Mouse (Mus musculus) granulocyte monocyte progenitor cell, adult 5-6 weeks (primary cell): ENCODE measurements around the gene Oprl1. TPM values are rescaled to one million over a fixed set of nuclear protein-coding genes. Genes with fewer than 3 reads are reported as not detected.

Source experiments
- ATAC-seq: replicated peaks from 2 replicates; pipeline ENCODE4 v1.8.0; 2016; ENCODE audit warnings: mild to moderate bottlenecking, moderate TSS enrichment, inconsistent platforms; ENCODE audit not compliant: poor library complexity, severe bottlenecking
- total RNA-seq, 2 experiments: library from RNA; stranded (forward) in 1 of 2; stranded (reverse) in 1 of 2; fragments of 200-712, 200-1000 nt in 1 of 2; fragments of >200 nt in 1 of 2; fragmentation: Nextera tagmentation in 1 of 2; gene quantifications; 2 replicates each; pipeline ENCODE4 v1.2.3; 2014 to 2017

Gene Oprl1
- total RNA-seq (2014; fragmentation: Nextera tagmentation) (not detected in 2 replicates), total RNA-seq (2017) (not detected in 2 replicates)

DNA sequence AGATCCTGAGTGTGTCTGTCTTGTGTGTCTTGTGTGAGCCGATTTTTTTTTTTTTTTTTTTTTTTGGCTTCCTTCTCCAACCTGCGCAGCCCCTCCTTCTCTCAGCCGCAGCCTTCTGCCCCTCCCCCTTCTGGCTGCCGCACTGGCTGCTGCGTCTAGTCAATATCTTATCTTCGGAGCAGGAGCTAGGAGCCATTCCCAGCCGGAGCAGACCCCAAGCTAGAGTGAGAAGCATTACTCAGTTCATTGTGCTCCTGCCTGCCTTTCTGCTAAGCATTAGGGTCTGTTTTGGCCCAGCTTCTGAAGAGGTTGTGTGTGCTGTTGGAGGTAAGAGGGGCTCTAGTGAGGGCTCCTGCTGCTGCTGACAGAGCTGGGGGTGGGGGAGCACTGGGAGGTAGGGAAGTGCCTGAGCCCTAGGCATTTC, at the start of gene Oprl1:
Gene Oprl1 (plus strand): TSS at position 114 of the 424 bp plus-strand sequence.
- peak; percentile 71; the same call in 1 of the 2 replicates for ATAC-seq

DNA sequence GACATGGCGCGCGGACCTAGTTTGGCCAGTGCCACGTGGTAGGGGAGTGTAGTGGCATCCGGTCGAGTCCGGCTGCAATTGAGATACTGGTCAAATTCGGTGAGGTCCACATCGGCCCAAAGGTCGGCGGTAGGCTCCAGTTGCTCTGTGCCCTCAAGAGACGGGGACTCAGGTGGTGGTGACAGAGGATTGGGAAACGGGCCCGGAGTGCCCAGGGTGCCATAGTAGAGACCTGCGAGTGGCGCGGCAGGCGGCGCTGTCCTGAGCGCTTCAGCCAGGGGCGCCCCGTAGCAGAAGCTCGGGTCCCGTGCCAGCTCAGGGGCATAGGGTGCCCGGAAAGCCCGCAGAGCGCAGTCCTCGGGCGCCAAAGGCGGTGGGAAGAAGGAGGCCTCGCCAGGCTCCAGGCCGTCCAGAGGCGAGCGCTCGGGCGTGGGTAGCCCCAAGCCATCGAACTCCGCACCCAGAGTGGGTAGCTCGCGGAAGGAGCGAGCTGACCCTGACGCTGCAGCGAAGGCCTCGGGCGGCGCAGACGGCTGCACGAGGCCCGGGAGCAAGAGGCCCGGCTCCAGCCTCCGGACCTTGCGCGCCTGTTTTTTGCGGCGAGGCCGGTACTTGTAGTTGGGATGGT, 44.4 kb upstream of the Oprl1 start:
- peak; percentile 73 for ATAC-seq

DNA sequence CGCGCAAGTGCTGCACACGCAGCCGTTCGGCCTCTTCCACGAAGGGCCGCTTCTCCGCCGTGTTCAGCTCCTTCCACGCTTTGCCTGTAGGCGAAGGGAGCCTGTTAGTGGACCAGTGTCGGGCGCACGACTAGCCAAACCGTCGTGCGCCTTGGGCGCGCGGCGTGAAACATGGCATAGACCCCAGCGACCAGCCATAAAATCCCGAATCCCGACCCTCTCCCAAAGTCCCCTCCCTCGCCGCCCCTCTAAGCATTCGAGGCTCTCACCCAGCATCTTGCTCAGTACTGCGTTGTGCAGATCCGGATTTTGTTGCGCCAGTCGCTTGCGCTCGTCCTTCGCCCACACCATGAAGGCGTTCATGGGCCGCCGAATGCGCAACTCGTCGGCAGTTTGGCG, 43.9 kb upstream of the Oprl1 start:
- ATAC-seq: no peak

DNA sequence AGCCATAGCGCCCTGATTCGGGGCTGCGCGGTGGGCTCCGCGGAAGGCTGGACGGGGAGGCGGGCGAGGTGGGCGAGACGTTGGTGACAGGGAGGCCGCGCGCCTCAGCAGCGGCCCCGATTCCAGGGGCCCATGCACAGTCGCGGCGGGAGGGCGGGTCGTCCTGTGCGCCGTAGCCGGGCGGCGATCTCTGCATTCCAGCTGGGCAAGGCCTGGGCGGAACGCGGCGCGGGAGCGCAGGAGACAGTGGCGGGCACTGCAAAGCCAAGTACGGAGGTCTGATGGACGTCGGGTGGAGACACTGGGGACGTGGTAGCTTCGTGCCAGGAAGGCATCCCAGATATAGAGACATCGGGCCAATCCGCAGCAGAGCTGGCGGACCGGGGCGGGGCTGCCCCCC, 43.5 kb upstream of the Oprl1 start, which contains the start of gene Sox18:
Gene Sox18 (minus strand): TSS at position 315 of the 400 bp plus-strand sequence.
- ATAC-seq: peak; percentile 4; the same call in 1 of the 2 replicates

DNA sequence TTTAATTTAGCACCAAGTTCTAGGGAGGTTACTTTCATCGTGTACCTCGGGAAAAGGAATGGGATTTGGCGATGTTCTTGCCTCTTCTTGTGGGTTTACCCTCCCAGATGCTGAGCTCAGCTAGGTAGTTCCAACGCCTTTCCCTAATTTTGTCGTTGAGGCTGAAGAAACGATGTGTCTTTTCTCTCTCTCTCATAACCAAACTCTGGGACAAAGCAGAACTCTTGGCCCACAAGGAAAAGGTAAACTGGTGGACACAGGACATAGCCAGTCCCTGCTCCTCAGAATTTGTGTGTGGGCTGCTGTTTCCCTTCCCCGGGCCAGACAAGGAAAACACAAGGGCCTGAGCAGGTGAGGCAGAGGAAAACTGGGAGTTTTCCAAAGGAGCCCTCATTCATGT, 42.8 kb upstream of the Oprl1 start:
- no peak for ATAC-seq

DNA sequence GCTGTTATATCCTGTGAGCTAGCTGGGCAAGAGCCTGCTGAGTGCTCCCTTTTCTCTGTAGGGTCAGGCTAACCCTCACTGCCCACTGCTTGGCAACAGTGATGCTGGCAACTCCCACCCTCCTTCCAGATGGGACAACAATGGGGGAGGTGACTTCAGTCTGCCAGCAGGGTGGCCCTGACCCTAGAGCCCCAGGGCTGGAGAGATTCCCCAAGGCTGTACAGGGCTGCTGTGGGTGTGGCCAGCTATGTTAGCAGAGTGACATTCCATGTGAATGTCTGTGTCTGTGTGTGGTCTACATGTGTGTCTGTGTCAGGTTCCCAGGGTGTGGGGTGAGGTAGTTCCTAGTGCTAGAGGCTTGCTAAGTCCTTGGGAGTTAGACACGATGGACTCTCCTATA, 41.3 kb upstream of the Oprl1 start:
- ATAC-seq: no peak

DNA sequence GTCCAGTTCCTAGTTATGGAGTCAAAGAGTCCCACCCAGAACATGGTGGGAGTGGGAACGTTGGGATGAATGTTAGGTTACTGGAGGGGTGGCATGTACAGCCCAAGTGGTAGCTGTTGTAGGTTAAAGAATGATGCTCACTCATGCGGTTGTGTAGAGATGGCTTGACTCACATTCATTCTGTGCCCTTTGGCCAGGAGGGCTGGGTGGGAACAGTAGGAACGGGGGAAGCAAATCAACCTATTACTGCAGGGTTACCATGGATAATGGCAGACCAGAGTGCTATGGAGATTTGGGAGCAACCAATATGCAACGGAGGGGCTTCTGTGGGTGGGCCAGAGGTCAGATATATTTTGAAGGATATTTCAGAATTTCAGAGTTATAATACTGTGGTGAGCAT, 39.9 kb upstream of the Oprl1 start:
- no peak for ATAC-seq

DNA sequence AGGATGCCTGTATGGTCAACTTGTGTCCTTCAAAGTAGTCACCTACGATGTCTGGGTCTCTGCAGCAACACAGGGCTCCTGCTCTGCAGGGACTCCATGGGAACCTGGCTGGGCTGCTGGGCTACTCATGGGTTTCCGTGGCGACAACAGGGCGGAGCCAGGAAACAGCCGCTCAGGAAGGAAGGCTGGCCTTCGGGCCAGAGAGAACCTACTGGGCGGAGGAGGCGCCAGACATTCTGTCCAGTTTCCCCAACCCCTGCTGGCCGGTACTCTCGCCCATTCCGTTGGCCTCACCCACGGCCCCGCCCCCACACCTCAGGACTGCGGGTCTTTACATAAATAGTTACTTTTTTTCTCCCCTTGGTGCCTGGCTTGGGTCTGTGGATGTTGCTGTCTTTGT, 39.4 kb upstream of the Oprl1 start:
- ATAC-seq: peak; percentile 51

DNA sequence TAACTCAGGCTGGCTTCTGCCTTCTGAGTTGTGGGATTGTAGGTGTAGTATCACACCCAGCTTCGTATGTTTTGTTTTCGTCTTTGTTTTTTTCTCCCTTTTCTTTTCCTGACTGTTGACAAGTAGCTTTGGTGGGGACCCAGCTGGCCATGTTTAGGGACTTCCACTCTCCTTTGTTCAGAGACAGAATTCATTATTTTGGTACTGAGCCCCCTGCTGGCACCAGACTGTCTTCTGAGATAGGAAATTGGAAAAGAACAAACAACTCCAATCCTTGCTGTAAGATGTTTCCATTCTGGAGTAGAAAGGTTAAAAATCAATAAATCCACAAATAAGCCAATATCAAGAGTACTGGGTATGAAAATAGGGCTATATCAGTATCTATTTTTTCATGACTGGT, 38.4 kb upstream of the Oprl1 start:
- ATAC-seq: no peak

DNA sequence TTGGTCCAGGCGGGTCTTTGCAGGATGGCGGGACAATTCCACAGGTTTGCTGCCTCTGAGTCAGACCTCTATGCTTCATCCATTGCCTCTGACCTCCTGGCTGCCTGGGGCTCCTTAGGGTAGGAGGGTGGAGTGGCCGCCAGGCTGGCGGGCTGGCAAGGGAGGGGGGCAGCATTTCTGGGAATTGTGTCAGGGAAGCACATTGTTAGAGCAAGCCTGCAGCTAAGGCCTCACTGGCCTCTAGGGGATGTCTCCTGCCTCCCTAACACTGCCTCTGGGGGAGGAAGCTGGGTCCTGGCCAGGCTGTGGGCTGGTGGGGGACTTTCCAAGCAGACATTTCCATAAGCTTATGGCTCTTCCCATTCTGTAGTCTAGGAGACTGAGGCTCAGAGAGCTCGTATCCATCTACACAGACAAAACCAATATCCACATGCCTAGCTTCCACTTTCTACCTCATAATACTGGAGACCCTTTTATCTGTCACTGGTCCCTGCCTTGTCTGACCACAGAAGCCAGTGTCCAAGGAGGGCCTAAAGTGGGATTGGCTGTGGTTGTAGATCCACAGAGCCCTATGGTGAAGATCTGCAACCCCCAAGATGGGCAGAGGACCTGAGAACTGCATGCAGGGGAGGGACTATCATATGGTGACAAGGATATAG, 37.6 kb upstream of the Oprl1 start:
- no peak for ATAC-seq

DNA sequence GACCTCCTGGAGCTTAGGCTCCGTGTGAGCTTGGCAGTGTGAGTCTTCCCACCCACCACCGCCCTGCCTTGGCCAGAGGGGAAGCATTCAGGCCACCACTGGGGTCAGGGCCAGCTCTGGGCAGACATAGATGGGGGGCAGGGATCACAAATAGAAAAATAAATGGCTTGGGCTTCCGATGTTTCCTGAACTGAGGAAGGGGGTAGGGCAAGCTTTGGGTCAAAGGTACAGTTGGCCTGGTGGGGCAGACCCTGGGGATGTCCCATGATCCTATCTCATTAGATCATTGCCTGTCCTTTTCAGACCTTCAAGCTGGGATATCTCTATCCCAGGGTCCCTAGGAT, 37.1 kb upstream of the Oprl1 start:
- no peak for ATAC-seq

DNA sequence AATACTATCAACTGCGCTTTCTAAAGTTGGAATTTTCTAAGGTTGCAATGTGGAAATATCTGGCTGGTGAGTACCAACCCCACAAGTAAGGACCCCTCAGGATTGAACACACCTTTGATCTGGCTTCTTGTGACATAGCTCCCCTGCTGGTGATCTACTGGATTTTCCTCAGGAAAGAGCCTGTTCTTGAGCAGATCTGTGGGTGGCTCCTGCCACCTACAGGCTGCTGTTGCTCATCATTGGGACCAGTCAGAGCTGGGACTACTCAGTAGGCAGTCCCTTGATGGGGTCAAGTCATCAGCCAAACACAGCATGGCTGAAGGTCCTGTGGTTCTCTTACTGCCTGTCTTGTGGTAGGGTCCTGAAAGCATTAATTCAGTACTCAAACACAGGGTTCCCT, 36.0 kb upstream of the Oprl1 start:
- peak; percentile 70 for ATAC-seq

DNA sequence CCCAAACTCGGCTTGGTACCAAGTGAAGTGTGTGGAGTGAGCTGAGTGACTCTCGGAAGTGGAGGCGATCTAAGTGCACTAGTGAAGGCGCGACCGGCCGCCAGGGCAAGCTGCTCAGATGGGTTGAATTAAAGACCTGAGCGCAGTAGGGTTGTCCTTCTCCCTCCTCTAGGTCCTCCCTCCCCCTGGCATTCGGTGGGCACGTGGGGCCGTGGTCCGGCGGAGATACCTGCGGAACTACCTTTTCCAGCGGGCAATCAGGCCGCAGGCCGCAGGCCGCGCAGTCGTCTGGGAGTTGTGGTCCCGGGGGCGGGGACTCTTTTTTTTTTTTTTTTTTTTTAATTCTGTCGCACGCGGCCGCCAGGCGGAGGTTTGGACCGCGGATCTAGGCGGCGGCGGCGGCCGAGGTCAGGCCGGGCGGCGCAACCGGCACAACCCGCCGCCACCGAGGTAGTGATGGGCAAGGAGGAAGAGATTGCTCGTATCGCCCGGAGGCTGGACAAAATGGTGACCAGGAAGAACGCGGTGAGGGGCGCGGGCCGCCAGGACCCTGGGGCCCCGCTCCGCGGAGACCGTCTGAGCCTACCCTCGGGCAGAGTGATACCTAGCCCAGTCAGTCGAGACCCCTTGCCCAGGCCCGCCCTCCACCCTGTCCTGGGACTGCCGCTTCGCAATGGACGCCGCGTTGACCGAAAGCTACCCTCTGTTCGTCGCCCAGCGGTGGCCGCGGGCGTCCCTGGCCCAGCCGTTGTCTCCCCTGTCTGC, 34.7 kb upstream of the Oprl1 start, which contains the start of gene Tcea2:
Gene Tcea2 (plus strand): TSS at position 360 of the 765 bp plus-strand sequence.
- ATAC-seq: peak; percentile 29

DNA sequence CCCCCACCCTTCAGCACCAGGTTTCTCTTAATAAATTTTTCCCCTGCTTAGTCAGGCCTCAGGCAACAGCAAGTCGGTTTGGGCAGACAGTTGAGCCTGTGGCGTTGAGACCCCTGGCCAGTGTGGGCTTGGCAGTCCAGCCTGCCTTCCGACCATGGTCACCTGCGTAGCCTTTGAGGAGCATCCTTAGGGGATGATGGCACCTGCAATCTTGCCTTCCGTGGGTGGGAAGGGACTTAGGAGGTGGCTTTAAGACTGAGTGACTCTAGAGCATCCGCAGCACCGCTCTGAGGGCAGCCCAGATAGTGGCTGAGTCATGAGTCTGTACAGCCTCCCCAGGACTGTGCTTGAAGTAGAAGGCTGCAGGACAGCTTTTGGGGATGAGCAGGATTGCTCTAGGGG, 34.1 kb upstream of the Oprl1 start:
- peak; percentile 23 for ATAC-seq

DNA sequence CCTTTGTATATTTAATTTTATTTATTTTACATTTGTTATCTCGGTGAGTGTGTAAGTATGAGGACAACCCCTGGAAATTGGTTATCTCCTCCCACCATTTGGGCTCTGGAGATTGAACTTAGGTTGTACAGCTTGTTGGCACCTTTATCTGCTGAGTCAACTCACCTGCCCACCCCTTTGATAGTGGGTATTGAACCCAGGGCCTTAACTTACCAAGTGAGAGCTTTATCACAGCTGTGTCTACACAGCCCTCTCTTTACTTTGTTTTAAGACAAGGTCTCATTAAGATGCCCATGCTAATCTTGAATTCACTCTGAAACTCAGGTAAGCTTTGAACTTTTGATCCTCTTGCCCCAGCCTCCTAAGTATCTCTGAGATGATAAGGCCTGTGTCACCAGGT, 32.8 kb upstream of the Oprl1 start:
- no peak for ATAC-seq

DNA sequence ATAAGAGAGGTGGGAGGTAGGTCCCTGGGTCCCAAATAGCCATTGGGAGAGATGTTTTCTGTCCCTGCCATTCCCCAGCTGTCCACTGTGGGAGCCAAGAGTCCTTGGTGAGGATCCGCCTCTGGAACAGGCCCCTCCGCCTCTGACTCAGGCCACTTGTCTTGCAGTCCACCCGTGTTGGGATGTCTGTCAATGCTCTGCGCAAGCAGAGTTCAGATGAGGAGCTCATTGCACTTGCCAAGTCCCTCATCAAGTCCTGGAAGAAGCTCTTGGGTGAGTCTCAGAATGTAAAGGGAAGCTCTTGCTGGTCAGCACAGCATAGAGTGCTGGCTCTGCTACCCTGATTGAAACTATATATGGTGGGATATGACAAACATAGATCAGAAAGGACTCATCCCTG, 31.4 kb upstream of the Oprl1 start:
- no peak for ATAC-seq

DNA sequence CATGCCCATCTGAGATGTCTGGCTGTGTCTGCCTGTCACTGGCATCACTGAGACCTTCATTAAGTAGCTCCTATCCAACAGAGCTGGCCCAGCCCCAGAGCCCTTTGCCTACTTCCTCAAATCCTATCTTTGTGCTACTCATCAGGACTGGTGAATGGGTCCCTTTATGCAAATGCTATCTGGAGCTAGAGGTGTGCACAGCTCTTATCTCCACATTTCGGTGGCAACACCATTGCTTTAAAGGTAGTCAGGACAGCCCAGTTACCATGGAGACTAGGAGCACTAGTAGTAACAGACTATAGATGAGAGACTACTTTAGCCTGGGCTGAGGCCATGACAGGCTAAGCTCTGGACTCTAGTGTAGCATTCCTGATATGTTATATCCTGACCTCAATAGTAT, 30.1 kb upstream of the Oprl1 start:
- peak; percentile 29 for ATAC-seq

DNA sequence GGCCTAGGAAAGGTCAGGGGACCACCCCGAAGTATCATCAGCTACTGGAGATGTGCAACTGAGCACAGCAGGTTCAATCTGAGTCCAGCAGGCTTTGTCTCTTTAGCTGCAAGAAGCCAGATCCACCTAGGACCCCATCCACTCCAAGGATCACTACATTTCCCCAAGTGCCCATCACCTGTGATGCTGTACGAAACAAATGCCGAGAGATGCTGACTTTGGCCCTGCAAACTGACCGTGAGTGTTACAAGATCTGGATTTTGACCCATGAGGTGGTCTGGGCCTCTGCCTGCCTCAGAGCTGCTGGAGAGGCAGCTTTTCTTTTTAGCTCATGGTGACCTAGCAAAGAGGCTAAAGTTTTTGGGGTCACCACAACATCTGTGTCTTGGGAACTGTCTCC, 29.1 kb upstream of the Oprl1 start:
- ATAC-seq: no peak

DNA sequence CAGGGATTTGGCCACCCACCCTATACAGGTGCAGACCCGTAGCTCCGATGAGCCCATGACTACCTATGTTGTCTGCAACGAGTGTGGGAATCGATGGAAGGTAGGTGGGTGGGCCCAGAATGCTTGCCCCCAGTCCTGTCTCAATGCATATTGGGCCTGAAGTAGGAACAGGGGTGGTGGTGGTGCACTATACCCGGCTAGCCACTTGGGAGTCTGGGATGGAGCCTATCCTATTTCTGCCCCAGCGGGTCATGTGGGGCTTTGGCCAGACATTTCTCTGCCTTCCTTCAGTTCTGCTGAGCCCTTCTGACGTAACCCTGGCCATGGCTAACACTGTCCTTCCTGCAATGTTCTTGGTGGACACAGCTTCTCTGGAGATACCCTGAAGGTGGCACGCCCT, 27.2 kb upstream of the Oprl1 start:
- no peak for ATAC-seq

DNA sequence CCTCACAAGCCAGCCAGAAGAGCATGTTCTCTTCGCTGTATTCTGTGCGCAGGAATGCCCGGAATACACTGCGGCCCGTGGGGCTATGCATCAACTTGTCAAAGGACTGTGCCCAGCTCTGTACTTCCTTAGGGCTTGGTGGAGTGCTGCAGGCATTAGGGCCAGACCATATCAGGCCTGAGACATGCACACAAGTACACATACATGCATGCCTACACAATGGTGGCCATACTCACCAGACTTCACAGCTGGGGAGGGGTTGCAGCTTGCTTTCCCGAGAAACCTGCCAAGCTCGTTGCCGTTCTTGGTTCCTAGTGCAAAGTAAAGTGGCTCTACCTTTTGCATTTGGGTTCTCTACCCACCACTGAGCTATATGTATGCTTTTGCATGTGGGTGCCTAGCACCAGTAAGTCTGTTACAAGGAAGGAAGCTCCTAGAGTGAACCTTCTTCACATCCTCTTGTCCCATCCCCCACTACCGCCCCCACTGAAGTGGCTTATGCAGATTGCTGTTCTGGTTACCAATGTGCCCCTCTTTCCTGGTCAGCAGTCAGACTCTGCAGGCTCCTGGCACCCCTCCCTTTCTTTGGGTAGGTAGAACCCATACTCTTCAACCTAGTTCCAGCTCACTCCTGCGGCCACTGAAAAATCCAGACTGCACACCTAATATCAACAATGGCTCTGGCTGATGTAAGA, 25.2 kb upstream of the Oprl1 start:
- ATAC-seq: no peak

DNA sequence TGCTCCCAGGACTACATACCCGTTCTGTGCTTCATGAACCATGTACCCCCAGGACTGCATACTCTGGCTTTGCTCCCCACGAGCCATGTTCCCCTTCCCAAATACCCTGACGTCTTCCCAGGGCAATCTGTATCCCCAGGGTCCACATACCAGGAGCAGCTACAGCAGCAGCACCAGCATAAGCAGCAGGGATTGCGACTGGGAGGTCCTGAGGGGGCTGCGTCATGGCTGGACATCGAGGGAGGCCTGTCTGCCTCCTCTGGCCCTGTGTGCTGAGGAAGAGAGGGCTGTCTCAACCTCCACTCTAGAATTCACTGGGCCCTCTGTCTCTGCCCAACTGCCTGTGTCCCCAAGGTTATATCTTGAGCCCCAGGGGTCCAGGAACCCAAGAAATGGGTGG, 23.7 kb upstream of the Oprl1 start:
- ATAC-seq: no peak
